Mouse (Mus musculus): ENCODE measurements at regions not wholly inside any gene's neighbourhood (a gene's known extent, or its start where the extent isn't known, plus 50 kb on each side); places are given as distances from the start of the nearest gene placed in this dataset. TPM values are rescaled to one million over a fixed set of nuclear protein-coding genes. Genes with fewer than 3 reads are reported as not detected.

- no peak for ATAC-seq (ENCODE audit: low FRiP score)
- no peaks in the 10 kb centered on the region for H3K9me3 ChIP-seq
- H3K9ac ChIP-seq = no peak overlapping the region
- 0 out of 2 replicates have a peak, but pooled peaks cover 4% of the 10 kb centered on the region for H3K4me1 ChIP-seq
- H3K27ac ChIP-seq = no peak overlapping the region
- no peaks in the 10 kb centered on the region for H3K36me3 ChIP-seq (replicated peaks)
- no peaks in the 10 kb centered on the region for H3K27me3 ChIP-seq
- whole genome bisulfite sequencing = 80% methylated on average over 4 of the region's 4 CpGs
- no peak overlapping the region for H3K4me3 ChIP-seq (replicated peaks)
- H3K4me2 ChIP-seq = no peak overlapping the region
These were observed 113.8 kb upstream of the Lrrn1 start for GRCm38 (mm10) chr6:107415766-107416165.

DNA sequence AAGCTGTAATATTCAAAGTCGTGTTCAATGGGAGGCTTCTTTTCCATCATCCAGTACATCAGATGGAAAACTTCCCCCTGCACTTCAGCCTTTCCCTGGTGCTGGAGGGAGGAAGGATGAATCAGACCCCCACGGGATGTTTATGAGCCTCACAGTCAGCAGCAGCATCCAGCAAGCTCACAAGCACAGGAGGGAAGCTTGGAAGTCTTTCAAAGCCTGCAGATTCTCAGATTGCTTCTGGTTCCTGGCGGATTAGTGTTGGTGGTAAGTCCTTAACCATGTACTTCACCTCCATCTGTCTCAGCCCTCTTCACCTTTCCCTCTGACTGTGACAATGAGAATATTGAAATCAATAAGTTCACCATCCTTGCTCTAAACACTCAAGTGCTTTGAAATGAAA is 107.5 kb upstream of the Lrrn1 start:
- 62% methylated on average over 3 of the region's 3 CpGs for WGBS
- Histone ChIP-seq H3K4me3 (replicated peaks) (no peak overlapping the region), H3K4me2 (no peak overlapping the region), H3K9ac (no peak overlapping the region), H3K27ac (no peak overlapping the region), H3K36me3 (replicated peaks) (no peaks in the 10 kb centered on the region), H3K27me3 (no peaks in the 10 kb centered on the region), H3K4me1 (no peaks in the 10 kb centered on the region), H3K9me3 (no peaks in the 10 kb centered on the region)
- no peak for ATAC-seq (ENCODE audit: low FRiP score)

DNA sequence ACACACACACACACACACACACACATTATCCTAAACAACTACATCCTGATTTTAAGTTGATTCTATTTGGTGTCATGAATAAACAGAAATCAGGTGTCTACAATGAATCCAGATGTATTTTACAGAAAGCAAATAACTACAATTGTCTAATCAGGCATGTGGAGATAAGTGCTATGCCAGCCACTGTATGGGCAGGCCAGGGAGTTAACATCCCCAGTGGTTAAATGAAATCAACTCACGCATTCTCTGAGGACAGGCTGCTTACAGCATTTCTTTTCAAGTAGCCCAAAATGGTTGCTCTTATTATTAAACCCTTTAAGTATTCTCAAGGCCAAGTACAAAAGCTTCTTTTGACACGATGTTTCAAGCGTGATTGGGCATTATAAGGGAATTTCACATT is 103.0 kb upstream of the Lrrn1 start:
- Histone ChIP-seq H3K9ac (no peak overlapping the region), H3K9me3 (no peaks in the 10 kb centered on the region), H3K4me2 (no peak overlapping the region), H3K4me1 (no peaks in the 10 kb centered on the region), H3K4me3 (replicated peaks) (no peak overlapping the region), H3K27ac (no peak overlapping the region), H3K36me3 (replicated peaks) (no peaks in the 10 kb centered on the region), H3K27me3 (no peaks in the 10 kb centered on the region)
- 39% methylated on average over 3 of the region's 3 CpGs for WGBS
- no peak for ATAC-seq (ENCODE audit: low FRiP score)

DNA sequence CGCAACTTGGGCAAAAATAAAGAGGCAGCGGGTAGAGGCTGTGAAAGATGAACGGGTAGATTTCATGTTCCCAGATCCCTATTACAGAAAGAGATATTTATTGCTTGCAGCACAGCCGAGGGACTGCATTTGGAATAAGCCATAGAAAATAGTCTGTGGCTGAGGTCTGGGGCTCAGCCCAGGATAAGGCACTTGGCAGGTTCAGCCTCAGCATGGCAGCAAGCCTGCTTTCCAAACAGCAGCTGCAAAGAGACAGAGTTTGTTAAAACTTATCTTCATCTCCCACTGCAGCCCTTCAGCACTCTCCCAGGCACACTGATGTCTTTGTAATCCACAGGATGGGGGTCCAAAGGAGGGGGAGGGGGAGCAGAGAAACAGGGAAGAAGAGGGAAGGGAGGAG is 98.5 kb upstream of the Lrrn1 start:
- Histone ChIP-seq H3K9me3 (no peaks in the 10 kb centered on the region), H3K4me1 (peaks cover 4% of the 10 kb centered on the region), H3K9ac (no peak overlapping the region), H3K4me2 (no peak overlapping the region), H3K27me3 (no peaks in the 10 kb centered on the region), H3K27ac (no peak overlapping the region), H3K36me3 (replicated peaks) (no peaks in the 10 kb centered on the region), H3K4me3 (replicated peaks) (no peak overlapping the region)
- ATAC-seq (ENCODE audit: low FRiP score) = no peak
- 79% methylated on average over 4 of the region's 4 CpGs for WGBS

DNA sequence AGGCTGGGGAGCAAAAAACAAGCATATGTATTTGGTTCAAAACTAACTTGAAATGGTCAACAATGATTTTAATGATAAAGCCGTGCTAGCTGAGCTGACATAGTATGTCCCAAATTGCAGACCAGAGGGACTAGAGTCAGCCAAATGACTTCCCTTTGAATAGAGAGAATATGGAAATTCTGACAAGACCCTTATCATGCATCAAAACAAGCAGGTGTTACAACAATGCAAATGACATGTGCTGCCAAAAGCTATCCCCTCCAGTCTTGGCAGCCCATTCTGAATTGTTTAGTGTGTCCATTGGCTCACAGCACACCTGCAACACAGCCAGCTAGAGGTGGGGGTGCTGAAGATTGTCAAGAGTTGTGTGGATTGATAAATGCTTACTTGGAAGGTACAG is 87.5 kb upstream of the Lrrn1 start:
- Histone ChIP-seq H3K9me3 (no peaks in the 10 kb centered on the region), H3K4me1 (no peaks in the 10 kb centered on the region), H3K4me2 (no peak overlapping the region), H3K36me3 (replicated peaks) (no peaks in the 10 kb centered on the region), H3K27me3 (no peaks in the 10 kb centered on the region), H3K4me3 (replicated peaks) (no peak overlapping the region), H3K9ac (no peak overlapping the region), H3K27ac (no peak overlapping the region)
- 61% methylated on average over 1 of the region's 1 CpGs for WGBS
- ATAC-seq (ENCODE audit: low FRiP score) = no peak

- no peaks in the 10 kb centered on the region for H3K9me3 ChIP-seq
- H3K4me1 ChIP-seq = no peaks in the 10 kb centered on the region
- ATAC-seq (ENCODE audit: low FRiP score) = no peak
- WGBS = 83% methylated on average over 3 of the region's 3 CpGs
- no peaks in the 10 kb centered on the region for H3K36me3 ChIP-seq (replicated peaks)
- no peak overlapping the region for H3K4me3 ChIP-seq (replicated peaks)
- no peak overlapping the region for H3K27ac ChIP-seq
- 0 out of 2 replicates have a peak, but pooled peaks cover 4% of the 10 kb centered on the region for H3K27me3 ChIP-seq
- no peak overlapping the region for H3K4me2 ChIP-seq
- no peak overlapping the region for H3K9ac ChIP-seq
These were observed 85.2 kb upstream of the Lrrn1 start for GRCm38 (mm10) chr6:107444336-107444735.

DNA sequence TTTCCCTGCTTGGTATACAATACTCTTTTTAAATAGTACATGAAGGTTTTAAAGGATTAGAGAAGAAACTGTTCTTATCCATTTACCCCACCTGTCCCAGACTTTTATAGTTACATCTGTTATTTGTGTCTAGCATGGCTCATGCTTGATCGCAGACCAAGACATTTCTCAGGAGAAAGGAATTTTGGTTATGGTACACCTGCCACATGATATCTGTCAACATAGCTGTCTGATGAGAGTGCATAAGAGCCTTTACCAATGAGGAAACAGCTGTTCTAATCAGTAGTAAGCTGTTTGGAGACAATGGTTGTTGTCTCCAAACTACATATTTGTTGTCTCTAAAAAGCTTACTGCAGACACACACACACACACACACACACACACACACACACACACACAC is 70.3 kb upstream of the Lrrn1 start:
- WGBS = 95% methylated on average over 1 of the region's 1 CpGs
- Histone ChIP-seq H3K9me3 (no peaks in the 10 kb centered on the region), H3K9ac (no peak overlapping the region), H3K36me3 (replicated peaks) (no peaks in the 10 kb centered on the region), H3K4me1 (peaks cover 6% of the 10 kb centered on the region), H3K4me3 (replicated peaks) (no peak overlapping the region), H3K4me2 (no peak overlapping the region), H3K27me3 (no peaks in the 10 kb centered on the region), H3K27ac (no peak overlapping the region)
- no peak for ATAC-seq (ENCODE audit: low FRiP score)

DNA sequence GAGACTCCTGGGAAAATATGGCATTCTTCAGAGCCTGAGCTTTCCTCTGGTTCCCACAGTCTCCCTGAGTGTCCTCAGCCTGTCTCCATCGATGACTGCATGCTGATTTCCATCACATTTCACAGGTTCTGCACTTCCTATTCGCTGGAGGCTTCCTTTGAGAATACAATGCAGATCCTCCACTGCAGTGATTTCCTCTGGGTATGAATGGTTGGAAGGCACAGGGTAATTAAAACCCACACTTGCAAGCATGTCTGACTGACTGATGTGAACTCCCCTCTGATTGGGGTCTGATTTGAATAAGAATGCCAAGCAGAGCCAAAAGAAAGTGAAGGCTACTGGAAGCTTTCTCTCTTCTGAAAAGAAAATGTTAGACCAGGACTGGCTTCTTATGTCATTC is 67.1 kb upstream of the Lrrn1 start:
- Histone ChIP-seq H3K9ac (no peak overlapping the region), H3K4me3 (replicated peaks) (no peak overlapping the region), H3K36me3 (replicated peaks) (no peaks in the 10 kb centered on the region), H3K9me3 (no peaks in the 10 kb centered on the region), H3K4me2 (no peak overlapping the region), H3K27ac (peak overlapping the region; percentile 62), H3K27me3 (no peaks in the 10 kb centered on the region), H3K4me1 (peaks cover 6% of the 10 kb centered on the region)
- ATAC-seq (ENCODE audit: low FRiP score) = peak; percentile 94
- 3% methylated on average over 2 of the region's 2 CpGs for WGBS

- 87% methylated on average over 2 of the region's 2 CpGs for WGBS
- no peaks in the 10 kb centered on the region for H3K4me1 ChIP-seq
- H3K4me3 ChIP-seq (replicated peaks) = no peak overlapping the region
- no peak overlapping the region for H3K9ac ChIP-seq
- H3K4me2 ChIP-seq = no peak overlapping the region
- no peak for ATAC-seq (ENCODE audit: low FRiP score)
- no peaks in the 10 kb centered on the region for H3K27me3 ChIP-seq
- no peak overlapping the region for H3K27ac ChIP-seq
- no peaks in the 10 kb centered on the region for H3K36me3 ChIP-seq (replicated peaks)
- H3K9me3 ChIP-seq = no peaks in the 10 kb centered on the region
These were observed 56.2 kb upstream of the Lrrn1 start for GRCm38 (mm10) chr6:107473395-107473794.

DNA sequence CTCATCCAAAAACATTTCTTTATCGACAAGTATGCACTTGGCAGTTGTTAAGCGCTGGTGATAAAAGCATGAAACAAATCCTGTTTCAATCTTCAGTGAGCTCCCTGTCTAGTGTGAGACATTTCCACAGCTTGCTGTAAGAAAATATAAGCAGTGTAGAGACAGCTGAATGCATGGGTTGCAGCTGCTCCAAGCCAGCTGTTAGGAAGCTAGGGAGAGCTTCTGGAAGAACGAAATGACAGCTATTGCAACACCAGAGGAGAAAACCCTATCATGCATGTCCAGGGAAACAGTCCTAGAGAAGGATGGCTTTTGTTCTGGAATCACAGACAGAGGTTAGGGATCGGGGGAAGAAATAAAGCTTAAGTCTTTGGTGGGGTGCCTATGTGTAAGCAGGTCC is 55.4 kb upstream of the Lrrn1 start:
- no peak for ATAC-seq (ENCODE audit: low FRiP score)
- Histone ChIP-seq H3K27ac (no peak overlapping the region), H3K4me3 (replicated peaks) (no peak overlapping the region), H3K9ac (no peak overlapping the region), H3K9me3 (no peaks in the 10 kb centered on the region), H3K4me2 (no peak overlapping the region), H3K36me3 (replicated peaks) (no peaks in the 10 kb centered on the region), H3K4me1 (no peaks in the 10 kb centered on the region), H3K27me3 (no peaks in the 10 kb centered on the region)
- WGBS = 64% methylated on average over 4 of the region's 4 CpGs

Small RNA genes in the stretch of these regions (microRNA-seq; reads per million reads assigned to microRNA genes)
- gene Gm27690 = not detected
